ENCODE assay signal across 13 mouse cellular contexts in the genomic region with DNA sequence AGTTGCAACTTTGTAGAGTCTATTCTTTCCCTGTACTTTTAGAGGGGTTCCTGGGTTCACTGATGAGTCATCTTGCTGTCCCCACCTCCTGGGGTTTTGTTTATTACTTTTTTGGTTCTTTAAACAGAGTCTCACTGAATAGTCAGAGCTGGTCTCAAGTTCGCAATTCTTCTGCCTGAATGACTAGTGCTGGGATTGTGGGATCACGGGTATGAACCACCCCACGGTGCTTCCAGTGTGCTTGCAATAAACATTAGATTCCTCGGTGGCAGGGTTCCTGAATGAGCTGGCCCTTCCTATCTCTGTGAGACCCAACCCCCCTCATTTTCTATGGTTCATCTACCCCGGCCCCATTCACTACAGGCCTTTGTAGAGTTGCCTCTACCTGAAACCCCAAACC. TPM values are rescaled to one million over a fixed set of nuclear protein-coding genes. Genes with fewer than 3 reads are reported as not detected.
DNase-seq lines count a peak whose midpoint lies in the region; ATAC-seq and TF ChIP-seq lines count a peak whose summit lies in the region.
"Had no signal": no experiment of that assay in that cellular context is flagged by ENCODE, and none has a peak within 500 bp of the region (broad histone marks: within the 10 kb centered on the region; RNA-seq: fewer than 3 reads in every experiment).

No protein-coding gene starts in this region.

- in situ Hi-C loops in Patski (cut with MboI; ENCODE audit: low pct_unique_long_range_greater_than_20kb) = loop anchor here (5.0 kb wide), 2 partner anchors 34 to 79 kb away; partner anchors contain the start of gene Trappc3

- H3K27ac ChIP-seq in heart, adult 2 months = peak overlapping the region; percentile 88
- 0 out of 2 replicates have a peak overlapping the region, but pooled peaks have one; percentile 75 for H3K27ac ChIP-seq in kidney, postnatal 0 days
- no peak overlapping the region for H3K27ac ChIP-seq in intestine, embryonic 15.5 days

- peak overlapping the region; percentile 23 for H3ac ChIP-seq in C2C12 (ENCODE audit: control insufficient read depth, insufficient read length, low read depth)

- no peak for TF ChIP-seq EP300 in heart, adult 2 months (IDR thresholded peaks at IDR 0.05; ENCODE audit: insufficient read depth, low read depth, low read length)

- no peaks in the 10 kb centered on the region for H3K79me3 ChIP-seq in C2C12 (ENCODE audit: low read depth)

- no peak for ATAC-seq in kidney, postnatal 0 days (replicated peaks; ENCODE audit: low FRiP score, low read depth)
- ATAC-seq in Patski = no peak
- ATAC-seq in intestine, embryonic 15.5 days = no peak

- TF ChIP-seq POLR2A in heart, adult 2 months (IDR thresholded peaks at IDR 0.05; ENCODE audit: insufficient read depth, low read depth, low read length) = no peak

- intact Hi-C loops in heart, adult 2 months (cut with DNase I) = no loop called here

- H3K4me1 ChIP-seq in heart, adult 2 months (ENCODE audit: control insufficient read depth, insufficient read depth, low read length) = peaks cover 5% of the 10 kb centered on the region
- H3K4me1 ChIP-seq in kidney, postnatal 0 days (replicated peaks; ENCODE audit: insufficient read depth, low read length) = no peaks in the 10 kb centered on the region
- H3K4me1 ChIP-seq in intestine, embryonic 15.5 days (replicated peaks) = peaks cover 8% of the 10 kb centered on the region; the same call in 1 of the 2 replicates

- peak in 1 of 2 experiments; percentile 23 for DNase-seq in heart, adult 2 months
- DNase-seq in heart, adult 8-10 months (ENCODE audit: low spot score) = no peak
- DNase-seq in kidney, postnatal 0 days (ENCODE audit: low spot score) = no peak
- DNase-seq in kidney, postnatal 36 days = no peak
- peak; percentile 56 for DNase-seq in Patski (ENCODE audit: low read depth, low spot score)
- no peak for DNase-seq in T-cell, adult 2 months (ENCODE audit: low spot score)
- DNase-seq: embryo, embryonic 11 days; spleen, adult 18-20 months had no signal

- CTCF ChIA-PET in Patski (lab: Charles Lee) = interaction anchor here (1.1 to 5.8 kb wide), 3 partner anchors 19 to 142 kb away, joined by 3 to 41 read pairs (median 4); partner anchors contain the start of gene Trappc3

- no peak for TF ChIP-seq CTCF in heart, adult 2 months (IDR thresholded peaks at IDR 0.05)
- TF ChIP-seq CTCF in kidney, postnatal 0 days (IDR thresholded peaks at IDR 0.05; ENCODE audit: low read depth) = no peak
- TF ChIP-seq CTCF in C2C12 (IDR thresholded peaks at IDR 0.05; ENCODE audit: control insufficient read depth, insufficient read depth, insufficient read length) (no peak), Patski (IDR thresholded peaks at IDR 0.05) (no peak)

- POLR2A ChIA-PET in Patski (lab: Charles Lee) = interaction anchor here (0.6 to 3.0 kb wide), 5 partner anchors 11 to 33 kb away, joined by 3 to 14 read pairs (median 4); partner anchors contain the start of genes Map7d1 and Trappc3

- H3K36me3 ChIP-seq in heart, adult 2 months (ENCODE audit: control insufficient read depth, insufficient read depth, low read length) = no peaks in the 10 kb centered on the region
- peaks cover 29% of the 10 kb centered on the region for H3K36me3 ChIP-seq in kidney, postnatal 0 days (ENCODE audit: insufficient read depth, low read length)
- peaks cover 35% of the 10 kb centered on the region for H3K36me3 ChIP-seq in C2C12 (ENCODE audit: control insufficient read depth, insufficient read depth)
- peaks cover 23% of the 10 kb centered on the region; the same call in 1 of the 2 replicates for H3K36me3 ChIP-seq in intestine, embryonic 15.5 days

- no peak overlapping the region for H3K4me2 ChIP-seq in kidney, postnatal 0 days (ENCODE audit: low read length)
- no peak overlapping the region for H3K4me2 ChIP-seq in intestine, embryonic 15.5 days (replicated peaks)

- H3K27me3 ChIP-seq in heart, adult 2 months (ENCODE audit: control insufficient read depth, insufficient read depth, low read length) = no peaks in the 10 kb centered on the region
- H3K27me3 ChIP-seq in kidney, postnatal 0 days (ENCODE audit: insufficient read depth, low read length) = no peaks in the 10 kb centered on the region
- H3K27me3 ChIP-seq in C2C12 (ENCODE audit: control insufficient read depth, insufficient read depth, insufficient read length) (no peaks in the 10 kb centered on the region), Patski (no peaks in the 10 kb centered on the region)
- H3K27me3 ChIP-seq in intestine, embryonic 15.5 days (replicated peaks) = no peaks in the 10 kb centered on the region
- H3K27me3 ChIP-seq: hindbrain, embryonic 15.5 days; neural tube, embryonic 13.5 days had no signal

- no peaks in the 10 kb centered on the region for H3K79me2 ChIP-seq in heart, adult 2 months (replicated peaks; ENCODE audit: control insufficient read depth, insufficient read depth, low read length)
- no peaks in the 10 kb centered on the region for H3K79me2 ChIP-seq in C2C12 (ENCODE audit: control insufficient read depth, insufficient read depth)

- H3K9ac ChIP-seq in heart, adult 2 months (ENCODE audit: low read depth, low read length) = no peak overlapping the region
- H3K9ac ChIP-seq in kidney, postnatal 0 days (ENCODE audit: low read depth, low read length) = no peak overlapping the region
- no peak overlapping the region for H3K9ac ChIP-seq in intestine, embryonic 15.5 days
- H3K9ac ChIP-seq: hindbrain, embryonic 15.5 days had no signal

- no peak overlapping the region for H3K4me3 ChIP-seq in heart, adult 2 months
- H3K4me3 ChIP-seq in kidney, postnatal 0 days (replicated peaks; ENCODE audit: low read depth, low read length) = no peak overlapping the region
- H3K4me3 ChIP-seq in C2C12 (ENCODE audit: insufficient read depth, poor library complexity, severe bottlenecking) = no peak overlapping the region
- no peak overlapping the region for H3K4me3 ChIP-seq in intestine, embryonic 15.5 days (replicated peaks)
- H3K4me3 ChIP-seq: hindbrain, embryonic 15.5 days had no signal

- WGBS in heart, adult 2 months = 27% methylated on average over 5 of the region's 5 CpGs
- WGBS in kidney, postnatal 0 days = 25% methylated on average over 5 of the region's 5 CpGs
- WGBS in intestine, embryonic 15.5 days = 27% methylated on average over 5 of the region's 5 CpGs

- no peaks in the 10 kb centered on the region for H3K9me3 ChIP-seq in kidney, postnatal 0 days (replicated peaks; ENCODE audit: low read length)
- no peaks in the 10 kb centered on the region for H3K9me3 ChIP-seq in intestine, embryonic 15.5 days
- H3K9me3 ChIP-seq: hindbrain, embryonic 15.5 days; neural tube, embryonic 13.5 days had no signal

TF ChIP-seq in C2C12, 6 proteins besides CTCF, POLR2A, EP300 and RAD21:
- TF ChIP-seq MYOG (IDR thresholded peaks at IDR 0.05; ENCODE audit: control insufficient read depth, extremely low read depth, insufficient read length) (no peak), USF1 (IDR thresholded peaks at IDR 0.05; ENCODE audit: low read depth) (no peak), MYOD1 (IDR thresholded peaks at IDR 0.05; ENCODE audit: control insufficient read depth, insufficient read length, low read depth) (no peak), FOSL1 (IDR thresholded peaks at IDR 0.05; ENCODE audit: insufficient read depth, low read length, poor library complexity, severe bottlenecking) (no peak), CEBPB (IDR thresholded peaks at IDR 0.05; ENCODE audit: low read depth) (no peak), MAX (IDR thresholded peaks at IDR 0.05) (no peak)

RNA-seq across cellular contexts. Expression of gene Thrap3, which starts 25.6 kb away (rescaled TPM):
- 100 to 1,000 TPM; 100 to 118 TPM for total RNA-seq in heart, adult 2 months (2021)
- 37.9 and 61.4 TPM in 2 replicates for polyA plus RNA-seq in heart, adult 2 months (2012; rRNA removed)
- total RNA-seq in heart, adult 8-10 months (2022) = 100 to 1,000 TPM; 112 to 128 (median 121) TPM
- polyA plus RNA-seq in kidney, postnatal 0 days (2015; fragmentation: Nextera tagmentation; extraction: Ambion mirVana) = 136 and 156 TPM in 2 replicates
- 85.7 TPM for polyA plus RNA-seq in C2C12 (2012; fragmentation: generic; extraction: Trizol)
- 141 TPM for polyA plus RNA-seq in Patski (2021)
- 172 and 202 TPM in 2 replicates for polyA plus RNA-seq in intestine, embryonic 15.5 days (2015; fragmentation: Nextera tagmentation; extraction: Ambion mirVana)

RNA-seq across cellular contexts. Expression of gene Map7d1, which starts 28.0 kb away (rescaled TPM):
- 100 to 1,000 TPM; 253 to 267 TPM for total RNA-seq in heart, adult 2 months (2021)
- polyA plus RNA-seq in heart, adult 2 months (2012; rRNA removed) = 149 and 161 TPM in 2 replicates
- 100 to 1,000 TPM; 266 to 279 (median 267) TPM for total RNA-seq in heart, adult 8-10 months (2022)
- 22.4 and 27.3 TPM in 2 replicates for polyA plus RNA-seq in kidney, postnatal 0 days (2015; fragmentation: Nextera tagmentation; extraction: Ambion mirVana)
- polyA plus RNA-seq in C2C12 (2012; fragmentation: generic; extraction: Trizol) (130 TPM), Patski (2021) (94.1 TPM)
- polyA plus RNA-seq in intestine, embryonic 15.5 days (2015; fragmentation: Nextera tagmentation; extraction: Ambion mirVana) = 26.7 and 27.6 TPM in 2 replicates

RNA-seq across cellular contexts. Expression of gene Trappc3, which starts 34.0 kb away (rescaled TPM):
- 10 to 100 TPM; 46.3 to 49.5 TPM for total RNA-seq in heart, adult 2 months (2021)
- 41.0 and 65.9 TPM in 2 replicates for polyA plus RNA-seq in heart, adult 2 months (2012; rRNA removed)
- 10 to 100 TPM; 45.4 to 56.5 (median 51.6) TPM for total RNA-seq in heart, adult 8-10 months (2022)
- polyA plus RNA-seq in kidney, postnatal 0 days (2015; fragmentation: Nextera tagmentation; extraction: Ambion mirVana) = 115 and 121 TPM in 2 replicates
- 110 TPM for polyA plus RNA-seq in C2C12 (2012; fragmentation: generic; extraction: Trizol)
- 71.6 TPM for polyA plus RNA-seq in Patski (2021)
- polyA plus RNA-seq in intestine, embryonic 15.5 days (2015; fragmentation: Nextera tagmentation; extraction: Ambion mirVana) = 94.2 and 99.7 TPM in 2 replicates

RNA-seq across cellular contexts. Expression of gene Col8a2, which starts 58.4 kb away (rescaled TPM):
- total RNA-seq in heart, adult 2 months (2021) = under 1 TPM; 0.57 to 0.66 TPM
- 0.45 and 0.91 TPM in 2 replicates for polyA plus RNA-seq in heart, adult 2 months (2012; rRNA removed)
- under 1 TPM; 0.35 to 0.91 (median 0.46) TPM for total RNA-seq in heart, adult 8-10 months (2022)
- polyA plus RNA-seq in kidney, postnatal 0 days (2015; fragmentation: Nextera tagmentation; extraction: Ambion mirVana) = 7.9 and 8.1 TPM in 2 replicates
- polyA plus RNA-seq in C2C12 (2012; fragmentation: generic; extraction: Trizol) (0.62 TPM), Patski (2021) (0.13 TPM)
- polyA plus RNA-seq in intestine, embryonic 15.5 days (2015; fragmentation: Nextera tagmentation; extraction: Ambion mirVana) = 7.1 and 8.2 TPM in 2 replicates
- total RNA-seq: megakaryocyte progenitor cell, adult 5-6 weeks had no signal
